Mouse (Mus musculus): ENCODE data around the gene Aplp2.

GRCm38 (mm10) chr9:31204722-31205121 is 6.9 kb downstream of the Aplp2 start:
- TF ChIP-seq POLR2A (IDR thresholded peaks at IDR 0.05; ENCODE audit: extremely low read depth, insufficient read depth, low read length), result no peak
- TF ChIP-seq CTCF (IDR thresholded peaks at IDR 0.05; ENCODE audit: low read depth, low read length), result no peak
